Mouse (Mus musculus) midbrain, embryonic 15.5 days (tissue): ENCODE measurements around the gene Srsf3. TPM values are rescaled to one million over a fixed set of nuclear protein-coding genes. Genes with fewer than 3 reads are reported as not detected.
A peak's percentile ranks its signal among the peaks of the same experiment; 100 is the strongest.

ENCODE experiments used
- ATAC-seq: fragments of 200-750 bp; cut with Nextera tagmentation; replicated peaks from 2 replicates; pipeline ENCODE4 v1.8.0; 2017; ENCODE audit warnings: moderate TSS enrichment
- H3K27ac ChIP-seq: fragments of 300-500 bp; sonication (generic); 2 replicates; pipeline ENCODE4 v1.5.1; 2015; ENCODE audit warnings: mild to moderate bottlenecking, inconsistent platforms
- H3K27me3 ChIP-seq: fragments of 300-500 bp; sonication (generic); replicated peaks from 2 replicates; pipeline ENCODE4 v1.6.1; 2015; ENCODE audit warnings: inconsistent platforms
- H3K36me3 ChIP-seq: fragments of 300-500 bp; sonication (generic); replicated peaks from 2 replicates; pipeline ENCODE4 v1.6.1; 2015; ENCODE audit warnings: inconsistent platforms
- H3K4me1 ChIP-seq: fragments of 300-500 bp; sonication (generic); 2 replicates; pipeline ENCODE4 v1.6.1; 2015; ENCODE audit warnings: inconsistent platforms
- H3K4me2 ChIP-seq: fragments of 300-500 bp; sonication (generic); 2 replicates; pipeline ENCODE4 v1.6.1; 2015; ENCODE audit warnings: inconsistent platforms, mild to moderate bottlenecking, moderate library complexity
- H3K4me3 ChIP-seq: fragments of 300-500 bp; sonication (generic); 2 replicates; pipeline ENCODE4 v1.5.1; 2015; ENCODE audit warnings: mild to moderate bottlenecking, inconsistent platforms
- H3K9ac ChIP-seq: fragments of 300-500 bp; sonication (generic); 2 replicates; pipeline ENCODE4 v1.6.1; 2015; ENCODE audit warnings: mild to moderate bottlenecking, inconsistent platforms
- H3K9me3 ChIP-seq: fragments of 300-500 bp; sonication (generic); 2 replicates; pipeline ENCODE4 v1.6.1; 2016; ENCODE audit warnings: inconsistent platforms
- WGBS: fragments of 180-500 bp; shearing (Covaris S2); methylation state at CpG from one replicate; pipeline ENCODE4 v1.1.7; 2015; ENCODE audit warnings: mixed read lengths; 5-methylcytosine and 5-hydroxymethylcytosine counted together
- polyA plus RNA-seq: library from polyadenylated mRNA; unstranded; fragments of >200 nt; fragmentation: Nextera tagmentation; extraction: Ambion mirVana; gene quantifications from 2 replicates; pipeline ENCODE4 v1.2.1, GENCODE M21; 2015

Srsf3 gene
- polyA plus RNA-seq, 1 experiment from 2014 or later: 442 TPM

- H3K4me1 ChIP-seq: 0 out of 2 replicates have a peak, but pooled peaks cover 11% of the 10 kb centered on the region
- H3K4me2 ChIP-seq: no peak overlapping the region
- peaks cover 14% of the 10 kb centered on the region for H3K36me3 ChIP-seq
- H3K27me3 ChIP-seq: no peaks in the 10 kb centered on the region
- H3K4me3 ChIP-seq: no peak overlapping the region
- no peak overlapping the region for H3K9ac ChIP-seq
- WGBS: 90% methylated on average over 7 of the region's 7 CpGs
- H3K27ac ChIP-seq: no peak overlapping the region
- ATAC-seq: 0 out of 2 replicates have a peak, but pooled peaks have one; percentile 41
- no peaks in the 10 kb centered on the region for H3K9me3 ChIP-seq
Measured at GRCm38 (mm10) chr17:29049923-29050322, 17.5 kb downstream of the Srsf3 start.

GRCm38 (mm10) chr17:29050791-29051190 lies 18.4 kb downstream of the Srsf3 start:
- Histone ChIP-seq H3K4me2 (no peak overlapping the region), H3K27ac (0 out of 2 replicates have a peak overlapping the region, but pooled peaks have one; percentile 3), H3K4me3 (no peak overlapping the region), H3K36me3 (peaks cover 6% of the 10 kb centered on the region), H3K27me3 (no peaks in the 10 kb centered on the region), H3K9me3 (no peaks in the 10 kb centered on the region), H3K4me1 (0 out of 2 replicates have a peak, but pooled peaks cover 11% of the 10 kb centered on the region), H3K9ac (no peak overlapping the region)
- 60% methylated on average over 14 of the region's 14 CpGs for WGBS
- no peak for ATAC-seq

GRCm38 (mm10) chr17:29053067-29053466 lies 20.6 kb downstream of the Srsf3 start:
- Histone ChIP-seq H3K36me3 (no peaks in the 10 kb centered on the region), H3K4me3 (no peak overlapping the region), H3K27ac (no peak overlapping the region), H3K9ac (no peak overlapping the region), H3K27me3 (no peaks in the 10 kb centered on the region), H3K4me2 (no peak overlapping the region), H3K9me3 (no peaks in the 10 kb centered on the region), H3K4me1 (peaks cover 17% of the 10 kb centered on the region)
- no peak for ATAC-seq
- 88% methylated on average over 6 of the region's 6 CpGs for WGBS

- WGBS: 67% methylated on average over 7 of the region's 7 CpGs
- H3K4me1 ChIP-seq: peaks cover 16% of the 10 kb centered on the region
- H3K36me3 ChIP-seq: no peaks in the 10 kb centered on the region
- H3K4me2 ChIP-seq: no peak overlapping the region
- H3K9ac ChIP-seq: no peak overlapping the region
- no peak overlapping the region for H3K4me3 ChIP-seq
- H3K27me3 ChIP-seq: no peaks in the 10 kb centered on the region
- ATAC-seq: no peak
- no peak overlapping the region for H3K27ac ChIP-seq
- no peaks in the 10 kb centered on the region for H3K9me3 ChIP-seq
Measured at GRCm38 (mm10) chr17:29053841-29054240, 21.4 kb downstream of the Srsf3 start.

GRCm38 (mm10) chr17:29054429-29054828 lies 22.0 kb downstream of the Srsf3 start:
- Histone ChIP-seq H3K36me3 (no peaks in the 10 kb centered on the region), H3K27ac (no peak overlapping the region), H3K9me3 (no peaks in the 10 kb centered on the region), H3K27me3 (no peaks in the 10 kb centered on the region), H3K9ac (no peak overlapping the region), H3K4me1 (peaks cover 12% of the 10 kb centered on the region), H3K4me3 (no peak overlapping the region), H3K4me2 (no peak overlapping the region)
- ATAC-seq: no peak
- WGBS: 83% methylated on average over 6 of the region's 6 CpGs

GRCm38 (mm10) chr17:29055586-29055985 lies 23.2 kb downstream of the Srsf3 start:
- Histone ChIP-seq H3K36me3 (no peaks in the 10 kb centered on the region), H3K9me3 (no peaks in the 10 kb centered on the region), H3K4me2 (no peak overlapping the region), H3K4me3 (no peak overlapping the region), H3K4me1 (peaks cover 10% of the 10 kb centered on the region), H3K9ac (no peak overlapping the region), H3K27me3 (no peaks in the 10 kb centered on the region), H3K27ac (no peak overlapping the region)
- 61% methylated on average over 5 of the region's 5 CpGs for WGBS
- ATAC-seq: no peak

- Histone ChIP-seq H3K4me1 (peaks cover 10% of the 10 kb centered on the region), H3K27ac (no peak overlapping the region), H3K9ac (no peak overlapping the region), H3K9me3 (no peaks in the 10 kb centered on the region), H3K36me3 (no peaks in the 10 kb centered on the region), H3K4me2 (no peak overlapping the region), H3K27me3 (no peaks in the 10 kb centered on the region), H3K4me3 (no peak overlapping the region)
- ATAC-seq: no peak
- 41% methylated on average over 7 of the region's 7 CpGs for WGBS
Measured at GRCm38 (mm10) chr17:29056207-29056606, 23.8 kb downstream of the Srsf3 start.

GRCm38 (mm10) chr17:29056699-29057151 lies 24.3 kb downstream of the Srsf3 start:
- Histone ChIP-seq H3K4me2 (no peak overlapping the region), H3K27ac (no peak overlapping the region), H3K9me3 (no peaks in the 10 kb centered on the region), H3K27me3 (no peaks in the 10 kb centered on the region), H3K4me1 (peaks cover 10% of the 10 kb centered on the region), H3K9ac (no peak overlapping the region), H3K36me3 (no peaks in the 10 kb centered on the region), H3K4me3 (no peak overlapping the region)
- 4% methylated on average over 8 of the region's 8 CpGs for WGBS
- ATAC-seq: 0 out of 2 replicates have a peak, but pooled peaks have one; percentile 17

GRCm38 (mm10) chr17:29057361-29057890 lies 25.0 kb downstream of the Srsf3 start:
- no peak for ATAC-seq
- Histone ChIP-seq H3K4me1 (peaks cover 13% of the 10 kb centered on the region), H3K9ac (no peak overlapping the region), H3K4me3 (no peak overlapping the region), H3K36me3 (no peaks in the 10 kb centered on the region), H3K9me3 (no peaks in the 10 kb centered on the region), H3K27ac (no peak overlapping the region), H3K27me3 (no peaks in the 10 kb centered on the region), H3K4me2 (no peak overlapping the region)
- WGBS: 85% methylated on average over 11 of the region's 11 CpGs

- peaks cover 17% of the 10 kb centered on the region for H3K4me1 ChIP-seq
- WGBS: 83% methylated on average over 10 of the region's 10 CpGs
- no peaks in the 10 kb centered on the region for H3K36me3 ChIP-seq
- no peaks in the 10 kb centered on the region for H3K27me3 ChIP-seq
- no peak overlapping the region for H3K9ac ChIP-seq
- H3K4me3 ChIP-seq: no peak overlapping the region
- ATAC-seq: no peak
- no peak overlapping the region for H3K27ac ChIP-seq
- H3K9me3 ChIP-seq: no peaks in the 10 kb centered on the region
- H3K4me2 ChIP-seq: no peak overlapping the region
Measured at GRCm38 (mm10) chr17:29057961-29058360, 25.5 kb downstream of the Srsf3 start.

GRCm38 (mm10) chr17:29058487-29058886 lies 26.1 kb downstream of the Srsf3 start:
- no peaks in the 10 kb centered on the region for H3K9me3 ChIP-seq
- H3K27ac ChIP-seq: no peak overlapping the region
- H3K27me3 ChIP-seq: no peaks in the 10 kb centered on the region
- H3K4me3 ChIP-seq: no peak overlapping the region
- WGBS: 74% methylated on average over 8 of the region's 8 CpGs
- no peaks in the 10 kb centered on the region for H3K36me3 ChIP-seq
- no peak overlapping the region for H3K4me2 ChIP-seq
- H3K9ac ChIP-seq: no peak overlapping the region
- H3K4me1 ChIP-seq: peaks cover 17% of the 10 kb centered on the region
- ATAC-seq: no peak

GRCm38 (mm10) chr17:29059581-29059980 lies 27.2 kb downstream of the Srsf3 start:
- Histone ChIP-seq H3K27me3 (no peaks in the 10 kb centered on the region), H3K4me3 (no peak overlapping the region), H3K4me1 (peaks cover 17% of the 10 kb centered on the region), H3K27ac (no peak overlapping the region), H3K4me2 (no peak overlapping the region), H3K9ac (no peak overlapping the region), H3K9me3 (no peaks in the 10 kb centered on the region), H3K36me3 (no peaks in the 10 kb centered on the region)
- 87% methylated on average over 3 of the region's 3 CpGs for WGBS
- ATAC-seq: no peak

- H3K9ac ChIP-seq: no peak overlapping the region
- no peak overlapping the region for H3K27ac ChIP-seq
- no peak overlapping the region for H3K4me3 ChIP-seq
- no peaks in the 10 kb centered on the region for H3K27me3 ChIP-seq
- 88% methylated on average over 9 of the region's 9 CpGs for WGBS
- no peaks in the 10 kb centered on the region for H3K36me3 ChIP-seq
- H3K4me2 ChIP-seq: no peak overlapping the region
- H3K9me3 ChIP-seq: no peaks in the 10 kb centered on the region
- H3K4me1 ChIP-seq: peaks cover 17% of the 10 kb centered on the region
- ATAC-seq: no peak
Measured at GRCm38 (mm10) chr17:29060946-29061345, 28.5 kb downstream of the Srsf3 start.
